Mouse (Mus musculus): Measurements from ENCODE around the gene Ktn1.

The Ktn1 gene

GRCm38 (mm10) chr14:47756411-47757065 is 108.3 kb downstream of the Ktn1 start:
- no peak for DNase-seq

GRCm38 (mm10) chr14:47765192-47765591 is 116.9 kb downstream of the Ktn1 start:
- no peak for DNase-seq

GRCm38 (mm10) chr14:47765796-47766195 is 117.5 kb downstream of the Ktn1 start:
- no peak for DNase-seq

- DNase-seq = no peak
Measured at GRCm38 (mm10) chr14:47766373-47766772, 118.1 kb downstream of the Ktn1 start.

GRCm38 (mm10) chr14:47771496-47771895 is 123.2 kb downstream of the Ktn1 start:
- DNase-seq = no peak

- no peak for DNase-seq
Measured at GRCm38 (mm10) chr14:47775543-47775942, 127.3 kb downstream of the Ktn1 start.

GRCm38 (mm10) chr14:47776260-47777035 is 128.2 kb downstream of the Ktn1 start:
- no peak for DNase-seq

GRCm38 (mm10) chr14:47786112-47786511 is 137.9 kb downstream of the Ktn1 start:
- DNase-seq = no peak

Measured in cerebellum, adult 11-12 months (tissue).